Mouse (Mus musculus) cerebellum, adult 2 months (tissue): ENCODE measurements around the gene Pram1. TPM values are rescaled to one million over a fixed set of nuclear protein-coding genes. Genes with fewer than 3 reads are reported as not detected.

ENCODE experiments used
- DNase-seq, 2 experiments: peaks; one replicate each; pipeline ENCODE4 v3.0.0; 2021
- H3K27ac ChIP-seq: fragments of 200-500 bp; 2 replicates; pipeline ENCODE4 v1.5.1; 2012; ENCODE audit warnings: low read length, control low read depth, inconsistent platforms; ENCODE audit not compliant: insufficient read depth
- H3K27me3 ChIP-seq: fragments of 200-500 bp; 2 replicates; pipeline ENCODE4 v1.6.1; 2012; ENCODE audit warnings: inconsistent platforms, mild to moderate bottlenecking, low read length, moderate library complexity; ENCODE audit not compliant: control insufficient read depth, insufficient read depth
- H3K4me1 ChIP-seq: fragments of 200-500 bp; 2 replicates; pipeline ENCODE4 v1.6.1; 2011; ENCODE audit warnings: low read length; ENCODE audit not compliant: control insufficient read depth, insufficient read depth
- H3K4me3 ChIP-seq: fragments of 200-500 bp; replicated peaks from 2 replicates; pipeline ENCODE3; 2011; ENCODE audit warnings: mild to moderate bottlenecking, low read depth, low read length, control low read depth; ENCODE audit not compliant: insufficient read depth
- CTCF ChIP-seq: fragments of 200-500 bp; IDR thresholded peaks from 2 replicates; pipeline ENCODE4 v1.5.1; 2011; ENCODE audit warnings: low read depth, mild to moderate bottlenecking, control low read depth, low read length, moderate library complexity, borderline replicate concordance; ENCODE audit not compliant: insufficient read depth
- POLR2A ChIP-seq: fragments of 200-500 bp; IDR thresholded peaks from 2 replicates; pipeline ENCODE4 v1.6.1; 2011; ENCODE audit warnings: low read length, control low read depth, borderline replicate concordance; ENCODE audit not compliant: insufficient read depth
- WGBS: fragments of 180-500 bp; shearing (Covaris S2); methylation state at CpG from one replicate; pipeline ENCODE4 v1.1.7; 2018; 5-methylcytosine and 5-hydroxymethylcytosine counted together
- polyA plus RNA-seq: library from polyadenylated mRNA; depleted of rRNA; stranded (reverse); fragments of >200 nt; gene quantifications from 2 replicates; pipeline ENCODE4 v1.2.3, GENCODE M21; 2012; rRNA removed

Gene Pram1
- polyA plus RNA-seq, 1 experiment: 2.8 TPM

DNA sequence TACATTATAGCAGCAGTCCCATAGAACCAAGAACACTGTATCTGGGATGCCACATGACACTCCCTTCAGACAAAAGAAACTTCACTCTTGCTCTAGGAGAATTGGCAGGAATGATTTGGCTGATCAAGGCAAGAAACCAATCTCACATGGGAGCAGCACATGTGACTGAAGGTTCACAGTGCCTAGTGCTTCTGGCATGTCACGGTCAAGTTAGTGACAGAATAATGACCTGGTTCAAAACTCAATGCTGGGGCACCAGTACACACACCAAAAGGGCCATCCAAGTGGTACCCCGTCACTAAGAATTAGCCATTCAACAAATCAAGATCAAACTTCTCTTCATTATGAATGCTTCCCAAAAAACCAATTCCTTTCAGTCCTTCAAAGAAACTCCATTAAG, 38.2 kb downstream of the Pram1 start:
- DNase-seq: no peak
- 75% methylated on average over 2 of the region's 2 CpGs for WGBS
- Histone ChIP-seq H3K27me3 (no peaks in the 10 kb centered on the region), H3K4me1 (peaks cover 2% of the 10 kb centered on the region; the same call in 1 of the 2 replicates), H3K4me3 (no peak overlapping the region), H3K27ac (no peak overlapping the region)
- TF ChIP-seq POLR2A: no peak

DNA sequence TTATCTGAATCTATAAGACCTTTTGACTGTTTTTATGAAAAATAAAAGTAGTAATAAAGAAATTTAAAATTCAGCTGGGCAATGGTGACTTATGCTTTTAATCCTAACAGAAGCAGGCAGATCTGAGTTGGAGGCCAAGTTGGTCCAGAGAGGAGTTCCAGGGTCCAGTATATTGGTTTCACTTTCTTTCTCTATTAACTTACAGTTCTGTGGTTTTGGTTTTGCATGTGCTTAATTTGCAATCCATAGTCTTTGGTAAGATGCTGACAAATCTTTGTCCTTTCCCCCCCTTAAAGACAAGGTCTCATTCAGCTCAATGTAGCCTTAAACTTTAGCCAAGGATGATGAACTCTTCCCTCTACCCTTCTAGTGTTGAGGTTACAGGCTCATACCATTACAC, 40.9 kb downstream of the Pram1 start:
- H3K4me1 ChIP-seq: peaks cover 2% of the 10 kb centered on the region; the same call in 1 of the 2 replicates
- TF ChIP-seq POLR2A: no peak
- no peak for TF ChIP-seq CTCF
- no peaks in the 10 kb centered on the region for H3K27me3 ChIP-seq
- no peak overlapping the region for H3K4me3 ChIP-seq
- no peak for DNase-seq
- no peak overlapping the region for H3K27ac ChIP-seq

DNA sequence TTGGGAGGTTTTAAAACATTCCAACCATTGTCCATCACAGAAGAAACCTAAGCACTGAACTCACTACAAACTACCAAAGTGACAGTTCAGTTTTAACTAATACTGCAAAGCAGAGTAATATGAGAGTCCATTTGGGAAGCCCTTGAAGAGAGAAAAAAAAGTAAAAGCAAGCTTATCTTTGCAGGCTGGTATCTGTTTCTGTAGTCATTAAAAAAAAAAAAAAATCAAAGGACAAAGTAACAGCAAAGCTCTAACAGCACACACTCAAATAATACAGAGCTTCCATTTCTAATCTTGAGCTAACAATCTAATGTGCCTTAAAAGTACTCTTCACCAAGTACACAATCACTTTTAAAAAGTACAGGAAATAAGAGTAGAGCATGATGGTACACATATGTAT, 43.9 kb downstream of the Pram1 start:
- no peak for DNase-seq
- Histone ChIP-seq H3K4me1 (no peaks in the 10 kb centered on the region), H3K27ac (no peak overlapping the region), H3K27me3 (no peaks in the 10 kb centered on the region), H3K4me3 (no peak overlapping the region)
- no peak for TF ChIP-seq POLR2A
- TF ChIP-seq CTCF: no peak

DNA sequence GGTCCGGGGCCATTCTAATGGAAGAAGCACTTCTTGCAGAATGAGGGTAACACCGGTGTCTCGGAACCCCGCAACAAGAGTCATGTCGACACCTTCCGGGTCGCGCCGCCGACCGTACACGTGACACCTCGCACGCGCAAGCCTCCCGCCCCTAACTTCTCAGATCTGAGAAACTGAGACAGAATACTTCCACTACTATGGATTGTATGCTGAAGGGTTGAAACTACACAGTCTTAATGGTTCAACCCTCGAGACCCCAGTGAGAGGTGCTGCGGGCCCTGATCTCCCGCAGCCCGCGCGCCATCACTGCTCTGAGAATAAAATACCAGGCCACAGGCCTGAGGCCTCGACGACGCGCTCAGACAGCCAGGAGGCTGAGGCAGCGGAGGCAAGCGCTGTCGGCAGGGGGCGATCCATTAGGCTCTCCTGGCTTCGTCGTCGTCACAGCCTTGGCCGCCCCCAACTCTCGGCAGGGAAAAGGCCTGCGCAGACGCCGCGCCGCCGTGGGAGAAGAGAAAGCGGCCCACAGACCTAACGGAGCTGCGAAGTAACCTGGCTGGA, 46.9 kb downstream of the Pram1 start:
- under 1% methylated on average over 44 of the region's 44 CpGs for WGBS
- Histone ChIP-seq H3K27ac (peak overlapping the region; percentile 58), H3K27me3 (no peaks in the 10 kb centered on the region), H3K4me1 (no peaks in the 10 kb centered on the region), H3K4me3 (peak overlapping the region; percentile 78)
- no peak for TF ChIP-seq POLR2A
- 0 out of 2 replicates have a peak, but pooled peaks have one; percentile 2 for TF ChIP-seq CTCF
- peak in 1 of 2 experiments; percentile 60 for DNase-seq

DNA sequence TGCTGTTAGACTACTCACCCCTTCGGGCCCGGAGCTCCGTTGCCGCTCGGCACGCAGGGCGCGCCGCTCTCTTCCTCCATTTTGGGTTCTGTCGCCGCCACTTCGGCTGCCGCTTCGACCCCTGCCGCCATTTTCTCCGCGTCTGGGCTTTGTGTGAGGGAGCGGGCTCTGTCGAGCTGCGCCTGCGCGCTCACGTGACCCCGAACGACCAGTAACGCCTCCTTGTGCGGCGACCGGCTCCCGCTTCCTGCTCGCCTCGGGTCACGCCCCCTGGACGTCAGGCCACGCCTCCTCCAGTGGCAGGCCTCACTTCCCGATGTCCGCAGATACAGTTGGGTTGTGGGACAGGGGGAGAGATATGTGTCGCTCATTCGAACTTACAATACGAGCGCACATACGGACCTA, 47.4 kb downstream of the Pram1 start:
- under 1% methylated on average over 42 of the region's 42 CpGs for WGBS
- DNase-seq: peak; percentile 95 to 96
- Histone ChIP-seq H3K27me3 (no peaks in the 10 kb centered on the region), H3K27ac (peak overlapping the region; percentile 58), H3K4me3 (peak overlapping the region; percentile 78), H3K4me1 (no peaks in the 10 kb centered on the region)
- TF ChIP-seq POLR2A: peak; percentile 76; the same call in 1 of the 2 replicates
- no peak for TF ChIP-seq CTCF

DNA sequence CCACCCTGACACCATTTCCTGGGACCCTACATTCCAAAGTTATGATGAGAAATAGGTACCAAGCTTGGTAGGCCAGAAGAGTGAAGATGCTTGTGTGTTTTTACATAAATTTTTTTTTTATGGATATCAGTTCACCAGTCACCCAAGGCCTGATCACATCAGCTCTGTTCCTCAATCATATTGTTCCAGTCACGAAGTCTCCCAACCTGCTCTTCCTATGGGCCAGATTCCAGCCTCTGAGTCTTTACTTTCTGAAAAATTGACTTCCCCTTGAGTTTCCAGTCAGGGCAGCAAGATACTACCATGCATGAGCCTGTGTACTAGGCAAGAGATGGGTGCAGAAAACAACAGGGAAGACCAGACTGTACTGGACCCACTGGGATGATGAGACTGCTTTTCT, 48.9 kb downstream of the Pram1 start, which contains the start of gene Hnrnpm:
Gene Hnrnpm, minus strand, starts transcription at position 101 of the 400 bp plus-strand sequence.
- Histone ChIP-seq H3K27me3 (no peaks in the 10 kb centered on the region), H3K4me3 (peak within 1 kb of the TSS; percentile 78), H3K27ac (no peak within 1 kb of the TSS; the same call in 1 of the 2 replicates), H3K4me1 (no peaks in the 10 kb centered on the region)
- no peak for DNase-seq
- TF ChIP-seq CTCF: no peak
- WGBS: 98% methylated on average over 1 of the region's 1 CpGs

Other genes starting within 250 kb of the Pram1 start
- 12.7 and 13.1 TPM in 2 replicates for gene Zfp101, start 243.4 kb upstream of the Pram1 start, polyA plus RNA-seq
- 0.46 and 0.61 TPM in 2 replicates for gene Actl9, start 205.2 kb upstream of the Pram1 start, polyA plus RNA-seq
- 205 and 251 TPM in 2 replicates for gene Adamts10, start 113.9 kb upstream of the Pram1 start, polyA plus RNA-seq
- gene Myo1f, start 82.3 kb upstream of the Pram1 start, polyA plus RNA-seq: 0.86 and 1.0 TPM in 2 replicates
- gene Zfp414, start 9.0 kb upstream of the Pram1 start, polyA plus RNA-seq: 99.1 and 107 TPM in 2 replicates
- 270 and 273 TPM in 2 replicates for gene Hnrnpm, start 48.8 kb downstream of the Pram1 start, polyA plus RNA-seq
- gene March2, start 80.6 kb downstream of the Pram1 start, polyA plus RNA-seq: 157 and 171 TPM in 2 replicates
- 494 and 510 TPM in 2 replicates for gene Rab11b, start 122.5 kb downstream of the Pram1 start, polyA plus RNA-seq
- gene Angptl4, start 143.8 kb downstream of the Pram1 start, polyA plus RNA-seq: 1.6 and 1.9 TPM in 2 replicates
- 52.1 and 59.5 TPM in 2 replicates for gene Kank3, start 172.5 kb downstream of the Pram1 start, polyA plus RNA-seq
- gene Rps28, start 186.5 kb downstream of the Pram1 start, polyA plus RNA-seq: 471 and 493 TPM in 2 replicates
- 341 and 361 TPM in 2 replicates for gene Ndufa7, start 186.5 kb downstream of the Pram1 start, polyA plus RNA-seq
- 34.4 and 34.7 TPM in 2 replicates for gene Cd320, start 205.0 kb downstream of the Pram1 start, polyA plus RNA-seq
- gene Gm7029, start 235.8 kb downstream of the Pram1 start, polyA plus RNA-seq: not detected in 2 replicates